Mouse (Mus musculus) ES-E14 (cell line): Measurements from ENCODE around the gene Cbx8.

Experiments used
- MAFK ChIP-seq: IDR thresholded peaks from 2 replicates; pipeline ENCODE4 v1.6.1; 2014; ENCODE audit warnings: mild to moderate bottlenecking, low read depth, low read length, inconsistent platforms; ENCODE audit not compliant: insufficient read depth
- ZNF384 ChIP-seq: IDR thresholded peaks from 2 replicates; pipeline ENCODE4 v1.6.1; 2012; ENCODE audit warnings: low read depth, low read length, inconsistent platforms

DNA sequence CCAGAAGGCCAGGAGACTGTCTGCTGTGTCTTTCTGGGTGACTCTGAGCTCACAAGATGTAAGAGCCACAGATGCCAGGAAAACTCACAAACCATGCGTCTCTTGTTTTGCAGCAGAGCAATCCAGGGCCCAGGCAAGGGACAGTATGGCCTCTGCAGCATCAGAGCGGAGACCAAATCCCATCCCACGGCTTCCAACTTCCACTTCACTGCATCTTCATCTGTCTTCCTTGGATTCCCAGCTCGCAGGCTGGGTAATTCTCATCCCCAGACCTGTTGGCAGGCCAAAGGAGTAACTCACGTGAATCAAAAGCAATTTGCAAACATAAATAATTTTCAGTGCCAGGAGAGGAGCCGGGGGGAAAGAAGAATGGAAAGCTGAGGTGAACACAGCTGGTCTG is 32.2 kb upstream of the Cbx8 start:
- TF ChIP-seq MAFK: no peak
- TF ChIP-seq ZNF384: no peak
